Mouse (Mus musculus): ENCODE data around the gene St3gal5. TPM values are rescaled to one million over a fixed set of nuclear protein-coding genes. Genes with fewer than 3 reads are reported as not detected.
"Not testable (repeated sequence)": the region's sequence is repeated elsewhere in the genome, so short reads cannot be mapped to it uniquely, and the experiment has no call there.

Gene St3gal5
- polyA plus RNA-seq, 2 experiments: 121 to 123 TPM

DNA sequence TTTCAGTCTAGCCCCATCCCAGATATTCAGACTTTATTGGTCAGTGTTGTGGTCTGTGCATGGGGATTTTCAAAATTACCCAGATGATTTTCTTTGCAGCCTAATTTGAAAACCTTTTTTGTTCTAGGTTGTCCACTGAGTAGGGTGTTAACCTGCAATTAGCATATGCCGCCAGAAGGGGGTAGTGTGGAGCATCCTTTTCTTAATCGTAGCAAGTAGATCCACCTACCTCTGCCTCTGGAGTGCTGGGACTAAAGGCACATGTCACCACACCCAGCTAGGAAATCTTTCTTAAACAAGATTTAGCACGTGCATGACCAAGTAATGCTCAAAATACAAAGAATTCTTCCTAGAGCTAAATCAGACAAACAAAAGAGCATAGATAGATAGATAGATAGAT lies 52.4 kb downstream of the St3gal5 start:
- Histone ChIP-seq H3K9ac (replicated peaks) (no peak overlapping the region), H3K4me2 (ENCODE audit: low read depth) (no peak overlapping the region), H3K9me3 (ENCODE audit: control insufficient read depth, low read length) (peaks cover 9% of the 10 kb centered on the region), H3K4me3 (ENCODE audit: insufficient read depth in 1 of 2, low read depth in 2 of 2, low read length in 2 of 2) (no peak overlapping the region), H3K36me3 (replicated peaks; ENCODE audit: control insufficient read depth, insufficient read depth, low read depth) (peaks cover 88% of the 10 kb centered on the region), H3K4me1 (replicated peaks; ENCODE audit: control insufficient read depth in 2 of 2, insufficient read depth in 2 of 2, low read length in 1 of 2) (no peaks in the 10 kb centered on the region), H3K27me3 (ENCODE audit: control insufficient read depth, insufficient read depth, low read length) (no peaks in the 10 kb centered on the region), H3K27ac (no peak overlapping the region)
- ATAC-seq (ENCODE audit: insufficient read depth): no peak
- 82% methylated on average over 3 of the region's 3 CpGs for WGBS (ENCODE audit: insufficient replicate concordance)
- DNase-seq (ENCODE audit: low read depth in 3 of 3, low spot score in 3 of 3): no peak
- peak; percentile 44 for TF ChIP-seq CTCF (IDR thresholded peaks at IDR 0.05; ENCODE audit: low read depth)
- TF ChIP-seq EP300 (IDR thresholded peaks at IDR 0.05; ENCODE audit: low read depth): no peak

DNA sequence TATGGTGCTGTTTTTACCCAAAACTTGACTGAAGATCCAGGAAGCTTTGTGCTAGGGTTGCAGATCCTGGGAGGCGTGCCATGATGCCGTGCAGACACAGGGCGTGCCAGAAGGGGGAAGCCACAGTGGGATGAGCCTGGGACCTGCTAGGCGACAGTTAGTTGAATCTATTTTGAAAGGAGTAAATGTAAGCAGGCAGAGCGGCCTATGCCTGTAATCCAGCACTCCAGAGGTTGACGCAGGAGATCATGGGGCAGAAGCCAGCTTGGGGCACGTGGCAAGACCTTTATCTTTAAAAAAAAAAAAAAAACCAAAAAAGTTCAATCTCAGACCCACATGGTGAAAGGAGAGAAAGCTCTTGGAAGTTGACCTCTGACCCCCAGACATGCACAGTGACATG lies 55.3 kb downstream of the St3gal5 start:
- Histone ChIP-seq H3K9me3 (ENCODE audit: control insufficient read depth, low read length) (peaks cover 9% of the 10 kb centered on the region), H3K9ac (replicated peaks) (no peak overlapping the region), H3K4me2 (ENCODE audit: low read depth) (no peak overlapping the region), H3K4me1 (replicated peaks; ENCODE audit: control insufficient read depth in 2 of 2, insufficient read depth in 2 of 2, low read length in 1 of 2) (no peaks in the 10 kb centered on the region), H3K36me3 (replicated peaks; ENCODE audit: control insufficient read depth, insufficient read depth, low read depth) (peaks cover 79% of the 10 kb centered on the region), H3K27ac (no peak overlapping the region), H3K4me3 (ENCODE audit: insufficient read depth in 1 of 2, low read depth in 2 of 2, low read length in 2 of 2) (no peak overlapping the region), H3K27me3 (ENCODE audit: control insufficient read depth, insufficient read depth, low read length) (no peaks in the 10 kb centered on the region)
- DNase-seq (ENCODE audit: low read depth in 3 of 3, low spot score in 3 of 3) (no peak), ATAC-seq (ENCODE audit: insufficient read depth) (no peak)
- WGBS (ENCODE audit: insufficient replicate concordance): 84% methylated on average over 7 of the region's 7 CpGs
- TF ChIP-seq EP300 (IDR thresholded peaks at IDR 0.05; ENCODE audit: low read depth): no peak
- no peak for TF ChIP-seq CTCF (IDR thresholded peaks at IDR 0.05; ENCODE audit: low read depth)

DNA sequence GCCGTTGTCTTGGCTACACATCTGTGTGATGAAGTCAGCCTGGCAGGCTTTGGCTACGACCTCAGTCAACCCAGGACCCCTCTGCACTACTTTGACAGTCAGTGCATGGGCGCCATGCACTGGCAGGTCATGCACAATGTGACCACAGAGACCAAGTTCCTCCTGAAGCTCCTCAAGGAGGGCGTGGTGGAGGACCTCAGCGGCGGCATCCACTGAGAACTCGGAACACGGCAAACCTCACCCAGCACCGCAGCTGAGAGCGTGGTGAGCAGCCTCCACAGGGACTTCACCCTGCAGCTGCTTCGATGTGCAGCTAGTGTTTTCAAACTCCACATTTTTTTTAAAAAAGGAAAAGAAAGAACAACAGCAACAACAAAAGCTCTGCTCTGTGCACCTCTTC lies 56.1 kb downstream of the St3gal5 start:
- H3K4me2 ChIP-seq (ENCODE audit: low read depth): no peak overlapping the region
- ATAC-seq (ENCODE audit: insufficient read depth): no peak
- peaks cover 72% of the 10 kb centered on the region for H3K36me3 ChIP-seq (replicated peaks; ENCODE audit: control insufficient read depth, insufficient read depth, low read depth)
- no peak overlapping the region for H3K4me3 ChIP-seq (ENCODE audit: insufficient read depth in 1 of 2, low read depth in 2 of 2, low read length in 2 of 2)
- no peak for DNase-seq (ENCODE audit: low read depth in 3 of 3, low spot score in 3 of 3)
- peaks cover 9% of the 10 kb centered on the region for H3K9me3 ChIP-seq (ENCODE audit: control insufficient read depth, low read length)
- no peak for TF ChIP-seq EP300 (IDR thresholded peaks at IDR 0.05; ENCODE audit: low read depth)
- 0 out of 2 replicates have a peak, but pooled peaks have one; percentile 12 for TF ChIP-seq CTCF (IDR thresholded peaks at IDR 0.05; ENCODE audit: low read depth)
- no peak overlapping the region for H3K27ac ChIP-seq
- H3K4me1 ChIP-seq (replicated peaks; ENCODE audit: control insufficient read depth in 2 of 2, insufficient read depth in 2 of 2, low read length in 1 of 2): no peaks in the 10 kb centered on the region
- H3K27me3 ChIP-seq (ENCODE audit: control insufficient read depth, insufficient read depth, low read length): no peaks in the 10 kb centered on the region
- H3K9ac ChIP-seq (replicated peaks): no peak overlapping the region
- 67% methylated on average over 11 of the region's 11 CpGs for WGBS (ENCODE audit: insufficient replicate concordance)

DNA sequence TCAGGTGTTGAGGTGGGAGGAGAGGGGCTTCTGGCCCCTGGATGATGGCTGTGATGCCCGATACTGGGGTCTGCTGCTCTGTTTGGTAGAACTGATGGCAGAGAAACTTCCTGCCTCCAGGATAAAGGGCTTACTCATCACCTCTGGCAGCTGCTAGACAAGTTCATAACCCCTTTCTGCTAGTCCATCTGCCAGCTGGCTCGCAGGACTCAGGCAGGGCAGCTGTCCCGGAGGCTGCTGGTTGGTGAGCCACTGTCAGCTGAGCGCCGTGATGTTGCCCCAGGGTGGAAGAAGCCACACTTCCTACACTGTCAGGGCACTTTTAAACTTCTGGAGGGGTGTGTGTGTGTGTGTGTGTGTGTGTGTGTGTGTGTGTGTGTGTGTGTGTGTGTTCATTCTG lies 56.6 kb downstream of the St3gal5 start:
- H3K9me3 ChIP-seq (ENCODE audit: control insufficient read depth, low read length); H3K27me3 ChIP-seq (ENCODE audit: control insufficient read depth, insufficient read depth, low read length); H3K9ac ChIP-seq (replicated peaks); H3K4me2 ChIP-seq (ENCODE audit: low read depth); H3K4me1 ChIP-seq (replicated peaks; ENCODE audit: control insufficient read depth in 2 of 2, insufficient read depth in 2 of 2, low read length in 1 of 2); H3K4me3 ChIP-seq (ENCODE audit: insufficient read depth in 1 of 2, low read depth in 2 of 2, low read length in 2 of 2); H3K27ac ChIP-seq; DNase-seq (ENCODE audit: low read depth in 3 of 3, low spot score in 3 of 3); ATAC-seq (ENCODE audit: insufficient read depth): not testable (repeated sequence)
- peaks cover 66% of the 10 kb centered on the region for H3K36me3 ChIP-seq (replicated peaks; ENCODE audit: control insufficient read depth, insufficient read depth, low read depth)
- WGBS (ENCODE audit: insufficient replicate concordance): 75% methylated on average over 3 of the region's 5 CpGs

DNA sequence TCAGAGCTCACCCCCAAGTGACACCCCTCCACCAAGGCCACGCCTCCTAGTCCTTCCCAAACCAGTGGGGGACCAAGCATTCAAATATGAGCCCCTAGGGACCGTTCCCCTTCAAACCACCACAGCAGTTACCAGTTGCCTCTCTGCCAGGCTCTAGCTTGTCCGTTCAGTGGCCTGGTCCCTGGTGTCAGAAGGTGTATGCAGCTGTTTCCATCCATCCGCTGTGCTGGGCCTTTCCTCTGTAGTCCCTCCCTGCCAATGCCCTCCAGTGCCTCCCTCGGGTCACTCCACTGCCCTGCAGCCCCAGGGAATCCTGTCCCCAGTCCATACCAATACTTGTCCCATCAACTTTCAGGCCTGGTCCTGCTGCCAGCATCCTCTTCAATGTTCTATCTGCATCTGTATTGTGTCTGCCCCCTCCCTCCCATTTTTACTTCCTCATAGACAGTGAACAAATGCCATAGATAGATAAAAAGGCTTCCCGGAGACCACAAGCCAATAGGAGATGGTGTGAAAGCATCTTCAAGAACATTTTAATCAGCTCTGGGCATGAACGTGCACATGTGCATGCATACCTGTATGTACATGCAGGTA lies 57.6 kb downstream of the St3gal5 start:
- ATAC-seq (ENCODE audit: insufficient read depth): no peak
- peaks cover 56% of the 10 kb centered on the region for H3K36me3 ChIP-seq (replicated peaks; ENCODE audit: control insufficient read depth, insufficient read depth, low read depth)
- no peak for DNase-seq (ENCODE audit: low read depth in 3 of 3, low spot score in 3 of 3)
- peaks cover under 1% of the 10 kb centered on the region for H3K9me3 ChIP-seq (ENCODE audit: control insufficient read depth, low read length)
- H3K9ac ChIP-seq (replicated peaks): no peak overlapping the region
- H3K4me3 ChIP-seq (ENCODE audit: insufficient read depth in 1 of 2, low read depth in 2 of 2, low read length in 2 of 2): no peak overlapping the region
- WGBS (ENCODE audit: insufficient replicate concordance): 76% methylated on average over 7 of the region's 7 CpGs
- TF ChIP-seq EP300 (IDR thresholded peaks at IDR 0.05; ENCODE audit: low read depth): no peak
- no peak for TF ChIP-seq CTCF (IDR thresholded peaks at IDR 0.05; ENCODE audit: low read depth)
- H3K27me3 ChIP-seq (ENCODE audit: control insufficient read depth, insufficient read depth, low read length): no peaks in the 10 kb centered on the region
- peaks cover 0 to 2% of the 10 kb centered on the region in 2 experiments; a peak in 1 of 4 replicates for H3K4me1 ChIP-seq (replicated peaks; ENCODE audit: control insufficient read depth in 2 of 2, insufficient read depth in 2 of 2, low read length in 1 of 2)
- H3K4me2 ChIP-seq (ENCODE audit: low read depth): no peak overlapping the region
- no peak overlapping the region for H3K27ac ChIP-seq
